Mouse (Mus musculus) liver, embryonic 16.5 days (tissue): ENCODE measurements around the gene Epo. TPM values are rescaled to one million over a fixed set of nuclear protein-coding genes. Genes with fewer than 3 reads are reported as not detected.

Experiments
- ATAC-seq: fragments of 200-750 bp; cut with Nextera tagmentation; 2 replicates; pipeline ENCODE4 v1.8.0; 2017; ENCODE audit warnings: low read depth, mild to moderate bottlenecking, moderate number of reproducible peaks, moderate library complexity
- H3K27ac ChIP-seq: fragments of 300-500 bp; sonication (generic); 2 replicates; pipeline ENCODE4 v1.5.1; 2014; ENCODE audit warnings: mild to moderate bottlenecking, low read length
- H3K27me3 ChIP-seq: fragments of 300-500 bp; sonication (generic); 2 replicates; pipeline ENCODE4 v1.6.1; 2014; ENCODE audit warnings: low read depth, low read length, mixed read lengths; ENCODE audit not compliant: control insufficient read depth, insufficient read depth
- H3K36me3 ChIP-seq: fragments of 300-500 bp; sonication (generic); 2 replicates; pipeline ENCODE4 v1.6.1; 2014; ENCODE audit warnings: mild to moderate bottlenecking; ENCODE audit not compliant: control insufficient read depth, insufficient read depth
- H3K4me1 ChIP-seq: fragments of 300-500 bp; sonication (generic); 2 replicates; pipeline ENCODE4 v1.6.1; 2014; ENCODE audit warnings: low read depth, low read length, mixed read lengths; ENCODE audit not compliant: control insufficient read depth
- H3K4me2 ChIP-seq: fragments of 300-500 bp; sonication (generic); 2 replicates; pipeline ENCODE4 v1.6.1; 2014; ENCODE audit warnings: low read depth, low read length, mixed read lengths
- H3K4me3 ChIP-seq: fragments of 300-500 bp; sonication (generic); 2 replicates; pipeline ENCODE4 v1.5.1; 2014; ENCODE audit warnings: low read depth, mild to moderate bottlenecking, low read length
- H3K9ac ChIP-seq: fragments of 300-500 bp; sonication (generic); 2 replicates; pipeline ENCODE4 v1.6.1; 2014; ENCODE audit warnings: low read depth, low read length
- H3K9me3 ChIP-seq: fragments of 300-500 bp; sonication (generic); replicated peaks from 2 replicates; pipeline ENCODE4 v1.6.1; 2016; ENCODE audit warnings: low read length; ENCODE audit not compliant: control insufficient read depth
- WGBS: fragments of 180-500 bp; shearing (Covaris S2); extraction: QIAGEN DNeasy Blood & Tissue Kit; methylation state at CpG from one replicate; pipeline ENCODE4 v1.1.7; 2014; ENCODE audit not compliant: insufficient replicate concordance; 5-methylcytosine and 5-hydroxymethylcytosine counted together
- polyA plus RNA-seq: library from polyadenylated mRNA; unstranded; fragments of >200 nt; fragmentation: Nextera tagmentation; extraction: Ambion mirVana; gene quantifications from 2 replicates; pipeline ENCODE4 v1.2.1, GENCODE M21; 2015

Epo gene
- polyA plus RNA-seq, 1 experiment from 2014 or later: 0.81 TPM

DNA sequence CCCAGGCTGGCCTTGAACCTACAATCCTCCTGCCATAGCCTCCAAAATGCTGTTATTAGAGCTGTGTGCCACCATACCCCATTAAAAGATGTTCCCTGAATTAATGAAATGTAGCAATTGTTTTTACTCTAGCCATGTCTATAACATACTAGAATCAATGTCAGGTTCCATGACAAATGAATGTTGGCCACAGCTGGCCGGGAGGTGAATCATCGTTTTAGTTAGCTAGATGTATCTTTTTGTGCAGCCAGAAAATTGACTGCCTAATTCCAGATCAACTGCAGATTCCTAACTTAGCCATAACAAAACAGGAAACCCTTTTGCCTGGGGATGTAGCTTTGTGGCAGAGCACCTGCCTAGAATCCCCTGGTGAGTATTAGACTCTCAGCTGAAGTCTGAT lies 16.8 kb upstream of the Epo start:
- H3K27me3 ChIP-seq: peaks cover 11% of the 10 kb centered on the region
- H3K9ac ChIP-seq: no peak overlapping the region
- H3K4me1 ChIP-seq: peaks cover 2% of the 10 kb centered on the region; the same call in 1 of the 2 replicates
- no peak overlapping the region for H3K4me3 ChIP-seq
- H3K9me3 ChIP-seq: no peaks in the 10 kb centered on the region
- no peaks in the 10 kb centered on the region for H3K36me3 ChIP-seq
- 66% methylated on average over 2 of the region's 2 CpGs for WGBS
- no peak overlapping the region for H3K27ac ChIP-seq
- ATAC-seq: no peak
- no peak overlapping the region for H3K4me2 ChIP-seq

DNA sequence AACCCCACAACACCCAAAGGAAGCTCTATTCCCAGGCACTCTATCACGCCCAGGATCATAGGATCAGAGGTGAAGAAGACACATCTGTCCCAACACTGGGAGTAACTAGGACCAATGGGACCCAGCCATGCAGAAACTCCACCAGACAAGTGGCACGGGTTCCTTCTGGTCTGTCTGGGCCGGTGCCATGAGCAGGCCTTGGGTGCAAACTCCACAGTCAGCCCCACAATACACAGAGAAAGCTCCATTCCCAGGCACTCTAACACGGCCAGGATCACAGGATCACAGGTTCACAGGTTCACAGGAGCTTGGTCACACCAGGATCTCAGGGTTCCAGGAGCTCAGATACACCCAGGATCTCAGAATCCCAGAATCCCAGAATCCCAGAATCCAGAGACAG lies 12.6 kb upstream of the Epo start:
- WGBS: 58% methylated on average over 4 of the region's 4 CpGs
- Histone ChIP-seq H3K9ac (no peak overlapping the region), H3K36me3 (no peaks in the 10 kb centered on the region), H3K4me2 (no peak overlapping the region), H3K27ac (no peak overlapping the region), H3K4me3 (no peak overlapping the region), H3K4me1 (no peaks in the 10 kb centered on the region), H3K9me3 (no peaks in the 10 kb centered on the region), H3K27me3 (no peaks in the 10 kb centered on the region)
- no peak for ATAC-seq

- H3K9me3 ChIP-seq: no peaks in the 10 kb centered on the region
- ATAC-seq: no peak
- no peaks in the 10 kb centered on the region for H3K27me3 ChIP-seq
- WGBS: 52% methylated on average over 6 of the region's 6 CpGs
- H3K4me3 ChIP-seq: no peak overlapping the region
- H3K27ac ChIP-seq: no peak overlapping the region
- H3K4me1 ChIP-seq: no peaks in the 10 kb centered on the region
- H3K9ac ChIP-seq: no peak overlapping the region
- no peak overlapping the region for H3K4me2 ChIP-seq
- no peaks in the 10 kb centered on the region for H3K36me3 ChIP-seq
Observed at GRCm38 (mm10) chr5:137544926-137545325, 11.9 kb upstream of the Epo start.

- WGBS: 57% methylated on average over 5 of the region's 5 CpGs
- no peak for ATAC-seq
- Histone ChIP-seq H3K9ac (no peak overlapping the region), H3K27ac (no peak overlapping the region), H3K4me3 (no peak overlapping the region), H3K36me3 (no peaks in the 10 kb centered on the region), H3K27me3 (no peaks in the 10 kb centered on the region), H3K4me2 (no peak overlapping the region), H3K4me1 (no peaks in the 10 kb centered on the region), H3K9me3 (no peaks in the 10 kb centered on the region)
Observed at GRCm38 (mm10) chr5:137541768-137542540, 8.9 kb upstream of the Epo start.

GRCm38 (mm10) chr5:137540991-137541390 lies 7.9 kb upstream of the Epo start:
- Histone ChIP-seq H3K4me1 (no peaks in the 10 kb centered on the region), H3K27me3 (no peaks in the 10 kb centered on the region), H3K4me2 (no peak overlapping the region), H3K9ac (no peak overlapping the region), H3K4me3 (no peak overlapping the region), H3K27ac (no peak overlapping the region), H3K9me3 (no peaks in the 10 kb centered on the region), H3K36me3 (no peaks in the 10 kb centered on the region)
- ATAC-seq: no peak
- WGBS: 62% methylated on average over 6 of the region's 6 CpGs

DNA sequence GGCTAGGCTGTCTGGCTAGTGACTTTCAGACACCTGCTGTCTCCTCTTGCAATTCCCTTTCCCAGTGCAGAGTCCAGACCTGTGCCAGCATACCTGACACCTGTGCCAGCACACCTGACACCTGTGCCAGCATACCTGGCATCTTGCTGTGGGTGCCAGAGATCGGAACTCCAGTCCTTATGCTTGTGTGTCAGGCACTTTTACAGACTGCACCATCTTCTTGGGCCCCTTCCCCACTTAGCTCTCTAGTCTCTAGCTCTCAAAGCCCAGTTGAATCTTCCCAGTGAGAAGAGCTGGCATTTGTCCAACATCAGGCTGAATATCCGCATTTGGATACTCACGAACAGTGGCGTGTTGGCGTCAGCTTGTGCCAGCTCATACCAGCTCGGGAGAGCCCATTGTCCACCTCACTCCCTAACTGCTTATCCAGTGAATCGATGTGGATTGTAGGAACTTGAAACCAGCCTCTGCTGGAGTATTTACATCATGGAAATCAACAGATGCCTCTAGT lies 6.3 kb upstream of the Epo start:
- 65% methylated on average over 7 of the region's 7 CpGs for WGBS
- no peak for ATAC-seq

DNA sequence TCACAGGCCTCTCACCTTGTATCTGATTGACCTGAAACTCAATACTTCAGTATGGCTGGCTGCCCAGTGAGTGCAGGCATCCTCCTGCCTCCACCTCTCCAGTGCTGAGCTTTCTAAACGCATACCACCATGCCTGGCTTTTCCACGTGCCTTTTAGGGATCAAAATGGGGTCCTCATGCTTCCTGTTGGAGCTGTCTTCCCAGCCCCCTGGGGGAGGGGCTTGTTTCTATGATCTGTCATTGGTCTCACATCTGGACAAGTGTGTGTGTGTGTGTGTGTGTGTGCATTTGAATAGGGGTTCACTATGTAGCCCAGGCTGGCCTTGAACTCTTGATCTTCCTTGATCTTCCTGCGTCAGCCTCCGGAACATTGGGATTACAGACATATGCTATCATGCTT lies 4.4 kb upstream of the Epo start:
- peaks cover 5% of the 10 kb centered on the region; the same call in 1 of the 2 replicates for H3K4me1 ChIP-seq
- no peak overlapping the region for H3K9ac ChIP-seq
- H3K4me2 ChIP-seq: no peak overlapping the region
- no peaks in the 10 kb centered on the region for H3K36me3 ChIP-seq
- no peak for ATAC-seq
- no peak overlapping the region for H3K27ac ChIP-seq
- no peaks in the 10 kb centered on the region for H3K27me3 ChIP-seq
- H3K9me3 ChIP-seq: no peaks in the 10 kb centered on the region
- 50% methylated on average over 4 of the region's 4 CpGs for WGBS
- no peak overlapping the region for H3K4me3 ChIP-seq

More for the DNA sequence above, 6.3 kb upstream of the Epo start:
- Histone ChIP-seq H3K9ac (no peak overlapping the region), H3K4me1 (no peaks in the 10 kb centered on the region), H3K9me3 (no peaks in the 10 kb centered on the region), H3K4me3 (no peak overlapping the region), H3K4me2 (no peak overlapping the region), H3K36me3 (no peaks in the 10 kb centered on the region), H3K27me3 (no peaks in the 10 kb centered on the region), H3K27ac (no peak overlapping the region)

DNA sequence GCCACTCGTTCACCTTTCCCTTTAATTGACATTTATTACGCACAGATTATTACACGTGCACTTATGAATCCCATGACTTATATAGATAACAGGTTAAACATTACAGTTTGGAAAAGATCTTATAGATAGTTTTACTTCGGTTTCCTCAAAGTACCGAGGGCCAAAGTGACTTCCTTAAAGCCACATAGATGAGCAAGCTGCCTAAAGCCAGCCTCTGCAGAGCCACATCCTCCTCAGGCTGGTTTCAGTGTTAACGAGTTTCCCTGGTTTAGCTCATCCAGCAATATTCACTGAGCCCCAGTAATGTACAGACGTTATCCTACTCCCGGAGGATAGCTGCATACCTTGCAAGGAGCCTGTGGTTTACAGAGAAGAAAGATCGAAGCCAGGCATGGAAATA lies 2.3 kb upstream of the Epo start:
- Histone ChIP-seq H3K4me3 (no peak overlapping the region), H3K4me1 (peaks cover 16% of the 10 kb centered on the region), H3K4me2 (no peak overlapping the region), H3K36me3 (no peaks in the 10 kb centered on the region; the same call in 1 of the 2 replicates), H3K9ac (no peak overlapping the region), H3K27ac (no peak overlapping the region), H3K27me3 (no peaks in the 10 kb centered on the region), H3K9me3 (no peaks in the 10 kb centered on the region)
- 45% methylated on average over 9 of the region's 9 CpGs for WGBS
- no peak for ATAC-seq

GRCm38 (mm10) chr5:137534762-137535161 lies 1.7 kb upstream of the Epo start:
- H3K9me3 ChIP-seq: no peaks in the 10 kb centered on the region
- H3K27ac ChIP-seq: no peak overlapping the region
- no peak overlapping the region for H3K4me2 ChIP-seq
- peaks cover 4% of the 10 kb centered on the region for H3K36me3 ChIP-seq
- no peak overlapping the region for H3K4me3 ChIP-seq
- H3K27me3 ChIP-seq: no peaks in the 10 kb centered on the region
- no peak for ATAC-seq
- H3K4me1 ChIP-seq: peaks cover 21% of the 10 kb centered on the region
- WGBS: 86% methylated on average over 3 of the region's 3 CpGs
- no peak overlapping the region for H3K9ac ChIP-seq
